11 mouse cellular contexts compared by ENCODE assay signal in genomic region chr5:98181686-98182602, GRCm38 (mm10). TPM values are rescaled to one million over a fixed set of nuclear protein-coding genes. Genes with fewer than 3 reads are reported as not detected.
A peak's percentile ranks its signal among the peaks of the same experiment; 100 is the strongest.
DNase-seq lines count a peak whose midpoint lies in the region; ATAC-seq and TF ChIP-seq lines count a peak whose summit lies in the region.
"Had no signal": no experiment of that assay in that cellular context is flagged by ENCODE, and none has a peak within 500 bp of the region (broad histone marks: within the 10 kb centered on the region; RNA-seq: fewer than 3 reads in every experiment).

No protein-coding gene starts in this region.

- peak; percentile 9 to 34 for DNase-seq in cerebellum, postnatal 25 days
- DNase-seq in cerebellum, adult 9-11 months: no peak
- DNase-seq in lung, postnatal 0 days (ENCODE audit: low spot score): no peak
- no peak for DNase-seq in lung, postnatal 10 days
- peak; percentile 49 for DNase-seq in limb, embryonic 11.5 days (ENCODE audit: low spot score)
- DNase-seq in splenic B cell, adult 2 months (ENCODE audit: low read depth, low spot score): peak; percentile 21
- DNase-seq in spleen, postnatal 10 days (ENCODE audit: low spot score in 2 of 2): no peak
- DNase-seq in left cerebral cortex, adult 18-20 months (ENCODE audit: low spot score in 2 of 2): no peak
- DNase-seq: kidney, adult 8-10 months; liver had no signal

- peak overlapping the region; percentile 36 for H3K4me3 ChIP-seq in lung, postnatal 0 days (ENCODE audit: low read depth, low read length)
- H3K4me3 ChIP-seq in limb, embryonic 11.5 days (ENCODE audit: low read depth, low read length): no peak overlapping the region
- H3K4me3 ChIP-seq: myocyte had no signal

- no peak for TF ChIP-seq EP300 in lung, postnatal 0 days (IDR thresholded peaks at IDR 0.05)

- H3K36me3 ChIP-seq in lung, postnatal 0 days (ENCODE audit: insufficient read depth, low read length): no peaks in the 10 kb centered on the region
- no peaks in the 10 kb centered on the region for H3K36me3 ChIP-seq in limb, embryonic 11.5 days (ENCODE audit: control insufficient read depth, insufficient read depth, low read length)
- H3K36me3 ChIP-seq in splenic B cell, adult 2 months (ENCODE audit: control insufficient read depth, insufficient read depth, low read length, poor library complexity, severe bottlenecking): no peaks in the 10 kb centered on the region

- TF ChIP-seq CTCF in lung, postnatal 0 days (IDR thresholded peaks at IDR 0.05): no peak

- peak overlapping the region; percentile 49 for H3K4me2 ChIP-seq in lung, postnatal 0 days (replicated peaks; ENCODE audit: low read depth, low read length)
- H3K4me2 ChIP-seq in limb, embryonic 11.5 days (ENCODE audit: low read depth, severe bottlenecking): no peak overlapping the region

- no peak overlapping the region for H3K27ac ChIP-seq in lung, postnatal 0 days (ENCODE audit: low read length)
- no peak overlapping the region for H3K27ac ChIP-seq in limb, embryonic 11.5 days (replicated peaks; ENCODE audit: low read depth, low read length)

- no peaks in the 10 kb centered on the region for H3K9me3 ChIP-seq in lung, postnatal 0 days (ENCODE audit: low read length)
- H3K9me3 ChIP-seq in limb, embryonic 11.5 days (ENCODE audit: control insufficient read depth, low read length): no peaks in the 10 kb centered on the region

- H3K9ac ChIP-seq in lung, postnatal 0 days (replicated peaks; ENCODE audit: low read depth): no peak overlapping the region
- no peak overlapping the region for H3K9ac ChIP-seq in limb, embryonic 11.5 days (ENCODE audit: low read length)

- WGBS in lung, postnatal 0 days: 12% methylated on average over 16 of the region's 16 CpGs
- 4% methylated on average over 16 of the region's 16 CpGs for WGBS in limb, embryonic 11.5 days

- ATAC-seq in lung, postnatal 0 days: no peak
- ATAC-seq in limb, embryonic 11.5 days (ENCODE audit: insufficient number of reproducible peaks, low FRiP score, low TSS enrichment, low read depth): no peak

- peaks cover 49% of the 10 kb centered on the region for H3K27me3 ChIP-seq in lung, postnatal 0 days (replicated peaks; ENCODE audit: insufficient read depth, low read length)
- peaks cover 78% of the 10 kb centered on the region for H3K27me3 ChIP-seq in limb, embryonic 11.5 days (ENCODE audit: control insufficient read depth, insufficient read depth, low read length)
- peaks cover 2% of the 10 kb centered on the region for H3K27me3 ChIP-seq in splenic B cell, adult 2 months (ENCODE audit: control insufficient read depth, insufficient read depth, low read length, poor library complexity, severe bottlenecking)

- 0 out of 2 replicates have a peak, but pooled peaks cover 6% of the 10 kb centered on the region for H3K4me1 ChIP-seq in lung, postnatal 0 days (ENCODE audit: insufficient read depth, low read depth, low read length)
- H3K4me1 ChIP-seq in limb, embryonic 11.5 days (ENCODE audit: control insufficient read depth, insufficient read depth, low read length): peaks cover 8% of the 10 kb centered on the region

RNA-seq across cellular contexts. Expression of gene Prdm8, which starts 14.9 kb away (rescaled TPM):
- 0.99 and 2.3 TPM in 2 replicates for polyA plus RNA-seq in lung, postnatal 0 days (2015; fragmentation: Nextera tagmentation; extraction: Ambion mirVana)
- polyA plus RNA-seq in limb, embryonic 11.5 days (2014; fragmentation: Nextera tagmentation; extraction: Ambion mirVana): 0.07 and 0.10 TPM in 2 replicates
- 10 to 100 TPM; 33.4 to 34.4 TPM for total RNA-seq in left cerebral cortex, adult 18-20 months (2021)

Comparison
In these comparisons a context has a peak if more than half of its experiments do, and no peak if none do; other contexts are left out.
1. DNase-seq: peak in cerebellum, postnatal 25 days (2 of 2), limb, embryonic 11.5 days (single experiment) and splenic B cell, adult 2 months (single experiment); none in cerebellum, adult 9-11 months (single experiment), lung, postnatal 0 days (single experiment), lung, postnatal 10 days (single experiment), spleen, postnatal 10 days (0 of 2) and left cerebral cortex, adult 18-20 months (0 of 2).